Mouse (Mus musculus) ES-E14 (cell line): Measurements from ENCODE around the gene Fzr1. TPM values are rescaled to one million over a fixed set of nuclear protein-coding genes. Genes with fewer than 3 reads are reported as not detected.
A peak's percentile ranks its signal among the peaks of the same experiment; 100 is the strongest.

Experiments used
- DNase-seq: peaks from one replicate; pipeline ENCODE4 v3.0.0-alpha.2; 2013; ENCODE audit warnings: low read depth, low spot score
- H3K27ac ChIP-seq: 2 replicates; pipeline ENCODE4 v1.5.1; 2012; ENCODE audit warnings: low read depth, mild to moderate bottlenecking, low read length, moderate library complexity, mixed read lengths; ENCODE audit not compliant: poor library complexity, insufficient read depth, severe bottlenecking
- H3K36me3 ChIP-seq: 2 replicates; pipeline ENCODE4 v1.6.1; 2012; ENCODE audit warnings: mild to moderate bottlenecking, low read length, moderate library complexity, mixed read lengths; ENCODE audit not compliant: control insufficient read depth, poor library complexity, insufficient read depth, severe bottlenecking
- H3K4me1 ChIP-seq, 2 experiments: fragments of 150-350 bp in 1 of 2; sonication (generic) in 1 of 2; 2 replicates each; pipeline ENCODE4 v1.6.1; 2012; ENCODE audit warnings: low read length in 2 of 2, mild to moderate bottlenecking in 1 of 2, mixed read lengths in 1 of 2; ENCODE audit not compliant: control insufficient read depth in 2 of 2, insufficient read depth in 2 of 2, poor library complexity in 1 of 2
- H3K4me3 ChIP-seq, 2 experiments: fragments of 150-350 bp in 1 of 2; sonication (generic) in 1 of 2; 2 replicates each; pipeline ENCODE4 v1.5.1; 2012; ENCODE audit warnings: low read length in 2 of 2, low read depth in 1 of 2, mild to moderate bottlenecking in 1 of 2, mixed read lengths in 1 of 2; ENCODE audit not compliant: insufficient read depth in 1 of 2, poor library complexity in 1 of 2, severe bottlenecking in 1 of 2
- H3K9ac ChIP-seq: 2 replicates; pipeline ENCODE4 v1.6.1; 2012; ENCODE audit warnings: low read depth, mild to moderate bottlenecking, low read length, mixed read lengths; ENCODE audit not compliant: poor library complexity, insufficient read depth, severe bottlenecking
- H3K9me3 ChIP-seq: fragments of 150-350 bp; sonication (generic); 2 replicates; pipeline ENCODE4 v1.6.1; 2012; ENCODE audit warnings: low read depth, mild to moderate bottlenecking, low read length; ENCODE audit not compliant: control insufficient read depth, insufficient read depth
- CHD2 ChIP-seq: IDR thresholded peaks from 2 replicates; pipeline ENCODE4 v1.6.1; 2014; ENCODE audit warnings: mild to moderate bottlenecking, low read depth, low read length, inconsistent platforms
- HCFC1 ChIP-seq: IDR thresholded peaks from 2 replicates; pipeline ENCODE4 v1.6.1; 2012; ENCODE audit warnings: low read length, inconsistent platforms, borderline replicate concordance; ENCODE audit not compliant: insufficient read depth
- MAFK ChIP-seq: IDR thresholded peaks from 2 replicates; pipeline ENCODE4 v1.6.1; 2014; ENCODE audit warnings: mild to moderate bottlenecking, low read depth, low read length, inconsistent platforms; ENCODE audit not compliant: insufficient read depth
- ZC3H11A ChIP-seq: IDR thresholded peaks from 2 replicates; pipeline ENCODE4 v1.6.1; 2012; ENCODE audit warnings: low read depth, mild to moderate bottlenecking, inconsistent platforms, low read length, borderline replicate concordance
- ZNF384 ChIP-seq: IDR thresholded peaks from 2 replicates; pipeline ENCODE4 v1.6.1; 2012; ENCODE audit warnings: low read depth, low read length, inconsistent platforms
- in situ Hi-C, 2 experiments: fragments of 600-800 bp; cut with MboI; formaldehyde crosslinking; loops; one replicate each; pipeline ENCODE4 v1.15.1; 2025; ENCODE audit warnings: low sequenced_read_pairs in 2 of 2, inconsistent platforms in 1 of 2; ENCODE audit not compliant: unreplicated experiment in 2 of 2
- total RNA-seq: library from RNA; depleted of rRNA; stranded (reverse); fragments of 300-350 nt; gene quantifications from 2 replicates; pipeline ENCODE4 v1.2.3, GENCODE M21; 2012

Gene Fzr1
- total RNA-seq, 1 experiment, result 63.0 TPM

DNA sequence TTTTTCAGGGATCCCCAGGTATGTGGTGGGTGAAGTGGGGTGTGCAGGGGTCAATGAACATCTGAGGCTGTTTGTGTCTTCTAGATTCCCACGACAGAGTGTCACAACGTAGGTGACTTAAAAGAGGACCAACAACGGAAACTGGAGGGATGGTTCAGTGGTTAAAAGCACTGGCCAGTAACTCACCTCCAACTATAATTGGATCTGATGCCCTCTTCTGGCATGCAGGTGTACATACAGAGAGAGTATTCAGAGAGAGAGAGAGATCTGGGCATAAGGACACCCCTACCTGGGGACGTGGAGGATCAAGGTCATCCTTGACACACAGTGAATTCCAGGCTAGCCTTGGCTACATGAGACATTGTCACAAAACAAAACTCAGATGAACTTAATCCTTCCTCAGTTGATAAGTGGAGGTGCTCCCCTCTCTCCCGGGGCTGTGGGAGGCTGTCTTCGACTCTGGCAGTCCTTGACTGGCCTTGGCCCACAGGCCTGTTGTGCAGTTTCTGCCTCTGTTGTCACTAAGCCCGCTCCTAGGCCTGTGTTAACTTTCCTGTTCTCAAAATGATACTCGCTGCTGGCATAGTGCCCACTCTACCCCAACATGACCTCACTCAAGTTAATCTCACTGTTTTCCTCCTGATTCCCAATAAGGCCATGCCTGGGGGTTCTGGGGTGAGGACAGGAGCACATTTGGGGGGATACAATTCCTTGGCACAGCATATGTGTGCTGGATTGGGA, 33.7 kb downstream of the Fzr1 start:
- H3K9ac ChIP-seq, result no peak overlapping the region
- H3K27ac ChIP-seq, result no peak overlapping the region
- H3K36me3 ChIP-seq, result no peaks in the 10 kb centered on the region
- no peak overlapping the region for H3K4me3 ChIP-seq
- peaks cover 3 to 21% of the 10 kb centered on the region in 2 experiments; a peak in 3 of 4 replicates for H3K4me1 ChIP-seq
- H3K9me3 ChIP-seq, result no peaks in the 10 kb centered on the region
- no peak for DNase-seq
- TF ChIP-seq CHD2, result no peak
- no peak for TF ChIP-seq HCFC1
- no peak for TF ChIP-seq ZNF384
- no peak for TF ChIP-seq MAFK
- no peak for TF ChIP-seq ZC3H11A
- in situ Hi-C loops, result no loop called here

DNA sequence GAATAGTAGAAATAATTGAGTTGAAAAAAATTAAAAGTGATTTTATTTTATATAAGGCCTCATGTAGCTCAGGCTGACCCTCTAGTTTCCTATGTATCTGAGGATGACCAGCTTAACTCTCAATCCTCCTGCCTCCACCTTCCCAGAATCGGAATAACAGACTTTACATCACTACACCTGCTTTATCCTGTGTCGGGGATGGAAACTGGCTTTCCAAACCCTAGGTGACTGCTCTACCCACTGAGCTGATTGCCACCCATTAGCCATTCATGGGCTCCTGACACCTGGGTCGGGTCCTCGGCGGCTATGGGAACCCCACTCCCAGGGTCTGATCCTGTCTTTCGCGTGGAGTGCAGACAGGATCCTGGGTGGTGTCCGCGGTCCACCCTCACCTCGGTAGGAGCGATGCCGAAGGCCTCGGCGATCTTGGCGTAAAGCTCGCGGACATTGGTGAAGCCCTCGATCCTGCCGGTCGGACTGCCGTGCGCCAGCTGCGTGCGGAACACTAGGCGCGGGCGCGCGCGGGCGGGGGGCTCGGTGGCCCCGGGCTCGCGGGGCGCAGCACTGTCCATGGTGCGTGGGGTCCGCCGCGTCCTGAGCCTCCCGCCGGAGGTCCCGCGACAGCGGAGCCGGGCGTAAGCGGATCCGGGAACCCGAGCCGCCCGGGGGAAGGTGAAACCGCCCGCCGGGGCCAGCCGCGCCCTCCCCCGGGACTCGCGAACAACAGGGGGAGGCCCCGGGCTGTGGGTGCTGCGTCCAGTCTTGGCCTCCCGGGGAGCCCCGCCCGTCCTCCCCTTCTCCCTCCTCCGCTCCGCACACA, 35.4 kb downstream of the Fzr1 start, which contains the start of gene Gipc3:
Gipc3 (minus strand) TSS at position 581 of the 820 bp plus-strand sequence.
- DNase-seq, result no peak
- Histone ChIP-seq H3K4me1 (peaks cover 0 to 16% of the 10 kb centered on the region in 2 experiments; a peak in 2 of 4 replicates), H3K36me3 (no peaks in the 10 kb centered on the region), H3K9ac (peak within 1 kb of the TSS; percentile 42), H3K9me3 (no peaks in the 10 kb centered on the region), H3K4me3 (peak within 1 kb of the TSS; percentile 31 to 64; a peak in 3 of 4 replicates), H3K27ac (no peak within 1 kb of the TSS)
- in situ Hi-C loops, result no loop called here
- TF ChIP-seq ZC3H11A (no peak), MAFK (no peak), HCFC1 (no peak), ZNF384 (no peak), CHD2 (no peak)

DNA sequence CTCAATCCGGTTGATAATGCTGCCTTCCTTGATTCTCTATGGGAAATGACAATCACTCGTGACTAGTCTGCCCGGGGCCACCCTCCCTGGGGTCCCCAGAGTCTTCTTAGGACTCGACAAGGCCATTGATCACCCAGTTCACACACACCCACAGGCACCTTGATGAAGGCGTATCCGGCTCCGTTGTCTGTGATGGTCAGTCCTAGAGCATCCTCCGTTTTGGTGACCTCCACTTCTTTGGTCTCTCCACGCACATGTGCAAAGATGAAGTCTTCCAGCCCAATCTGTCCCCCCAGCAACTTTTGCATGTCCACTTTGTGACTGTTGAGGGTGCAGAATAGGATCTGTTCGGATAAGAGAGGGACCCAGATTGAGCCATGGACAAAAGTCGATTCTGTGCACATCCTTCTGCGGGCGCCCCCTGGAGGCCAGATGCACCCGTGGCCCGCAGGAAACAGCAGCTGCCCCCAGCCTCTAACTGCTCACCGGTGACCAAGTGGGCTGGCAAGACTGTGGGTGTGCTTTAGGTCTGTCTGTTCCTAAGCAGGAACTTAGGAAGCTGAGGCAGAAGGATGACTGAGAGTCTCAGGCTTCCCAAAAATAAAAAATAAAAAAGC, 36.9 kb downstream of the Fzr1 start:
- in situ Hi-C loops, result no loop called here
- DNase-seq, result no peak
- peak overlapping the region; percentile 26; the same call in 1 of the 2 replicates for H3K27ac ChIP-seq

More for the DNA sequence above, 36.9 kb downstream of the Fzr1 start:
- Histone ChIP-seq H3K9ac (no peak overlapping the region), H3K36me3 (no peaks in the 10 kb centered on the region), H3K4me1 (peaks cover 0 to 18% of the 10 kb centered on the region in 2 experiments; a peak in 2 of 4 replicates), H3K9me3 (no peaks in the 10 kb centered on the region), H3K4me3 (no peak overlapping the region)
- TF ChIP-seq HCFC1, result no peak
- no peak for TF ChIP-seq MAFK
- no peak for TF ChIP-seq CHD2
- no peak for TF ChIP-seq ZNF384
- no peak for TF ChIP-seq ZC3H11A
